Mouse (Mus musculus) kidney, postnatal 25 days (tissue): ENCODE data around the gene Dctn1.
A peak's percentile ranks its signal among the peaks of the same experiment; 100 is the strongest.

Source experiments
- DNase-seq, 2 experiments: peaks; one replicate each; pipeline ENCODE4 v3.0.0; 2021; ENCODE audit warnings: mixed read lengths in 2 of 2

Dctn1 gene

GRCm38 (mm10) chr6:83136881-83137575 is 28.7 kb upstream of the Dctn1 start:
- DNase-seq: peak; percentile 73 to 83

DNA sequence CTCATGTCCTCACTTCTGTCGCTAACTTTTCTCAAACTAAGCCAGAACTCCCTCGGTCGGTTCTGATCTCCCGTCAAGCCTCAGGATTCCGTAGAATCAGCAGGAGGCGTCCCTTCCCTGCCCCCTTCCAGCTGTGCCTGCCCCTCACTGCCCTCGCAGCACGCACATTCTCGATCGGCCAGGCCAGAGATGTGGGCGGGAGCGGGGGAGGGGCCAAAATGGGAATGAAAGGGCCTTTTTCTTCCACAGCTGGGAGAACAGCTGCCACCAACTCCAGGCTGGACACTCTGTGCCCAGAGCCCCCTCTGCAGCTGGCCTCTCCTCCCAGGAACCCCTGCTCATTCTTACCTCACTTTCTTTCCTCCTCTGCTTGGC is 28.2 kb upstream of the Dctn1 start:
- peak; percentile 94 to 95 for DNase-seq

- peak in 1 of 2 experiments; percentile 60 for DNase-seq
Observed at GRCm38 (mm10) chr6:83138056-83138455, 27.7 kb upstream of the Dctn1 start.

GRCm38 (mm10) chr6:83140044-83140443 is 25.7 kb upstream of the Dctn1 start:
- DNase-seq: no peak

GRCm38 (mm10) chr6:83141636-83142035 is 24.1 kb upstream of the Dctn1 start:
- DNase-seq: peak; percentile 48 to 56

GRCm38 (mm10) chr6:83142211-83142731 is 23.4 kb upstream of the Dctn1 start:
- DNase-seq: peak in 1 of 2 experiments; percentile 56

DNA sequence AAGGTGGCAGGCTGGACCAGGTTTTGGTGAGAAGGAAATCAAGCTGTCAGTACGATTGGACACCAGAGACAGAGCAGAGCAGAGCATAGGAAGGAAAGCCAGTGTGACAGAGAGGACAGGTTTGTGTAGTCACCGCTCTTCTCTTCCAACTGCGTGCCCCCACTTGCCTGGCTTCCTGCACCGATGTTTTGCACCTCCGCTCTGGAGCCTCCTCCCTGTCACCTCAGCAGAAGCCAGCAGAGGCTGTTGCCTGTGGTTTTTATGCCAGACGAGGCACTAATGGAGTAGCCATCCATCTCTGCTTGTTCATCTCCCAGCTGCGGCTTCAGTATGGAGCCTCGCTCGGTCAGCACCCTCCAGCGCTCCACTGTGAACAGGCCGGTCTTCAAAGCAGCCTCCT is 22.8 kb upstream of the Dctn1 start:
- no peak for DNase-seq

- peak in 1 of 2 experiments; percentile 31 for DNase-seq
Observed at GRCm38 (mm10) chr6:83145209-83145608, 20.5 kb upstream of the Dctn1 start.

DNA sequence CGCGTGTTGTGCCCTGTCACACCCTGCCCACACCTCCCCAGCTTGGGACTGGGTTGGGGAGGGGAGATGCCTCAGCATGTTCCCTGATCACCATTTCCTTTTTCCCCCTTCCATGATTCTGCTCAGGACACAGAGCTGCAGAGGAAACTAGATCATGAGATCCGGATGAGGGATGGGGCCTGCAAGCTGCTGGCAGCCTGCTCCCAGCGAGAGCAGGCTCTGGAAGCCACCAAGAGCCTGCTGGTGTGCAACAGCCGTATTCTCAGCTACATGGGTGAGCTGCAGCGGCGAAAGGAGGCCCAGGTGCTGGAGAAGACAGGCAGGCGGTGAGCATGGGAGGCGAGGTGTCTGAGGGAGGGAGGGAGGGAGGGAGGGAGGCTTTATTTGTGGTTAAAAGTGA is 19.9 kb upstream of the Dctn1 start:
- no peak for DNase-seq

DNA sequence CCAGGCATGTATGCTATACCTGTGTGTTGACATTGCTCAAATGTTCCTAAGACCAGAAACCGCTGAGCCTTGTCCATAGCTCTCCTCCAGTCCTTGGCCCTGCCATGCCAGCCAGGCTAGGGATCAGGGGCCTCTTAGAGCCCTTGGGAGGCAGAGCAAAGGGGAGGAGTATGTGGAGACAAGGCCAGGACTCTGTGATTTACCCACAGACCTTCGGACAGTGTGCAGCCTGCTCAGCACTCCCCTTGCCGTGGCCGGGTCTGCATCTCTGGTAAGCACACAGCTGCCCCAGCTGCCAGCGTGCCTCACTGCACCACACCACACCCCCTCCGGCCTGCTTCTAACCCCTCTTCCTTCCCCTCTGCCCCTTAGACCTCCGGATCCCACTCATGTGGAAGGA is 18.4 kb upstream of the Dctn1 start:
- DNase-seq: peak in 1 of 2 experiments; percentile 50

DNA sequence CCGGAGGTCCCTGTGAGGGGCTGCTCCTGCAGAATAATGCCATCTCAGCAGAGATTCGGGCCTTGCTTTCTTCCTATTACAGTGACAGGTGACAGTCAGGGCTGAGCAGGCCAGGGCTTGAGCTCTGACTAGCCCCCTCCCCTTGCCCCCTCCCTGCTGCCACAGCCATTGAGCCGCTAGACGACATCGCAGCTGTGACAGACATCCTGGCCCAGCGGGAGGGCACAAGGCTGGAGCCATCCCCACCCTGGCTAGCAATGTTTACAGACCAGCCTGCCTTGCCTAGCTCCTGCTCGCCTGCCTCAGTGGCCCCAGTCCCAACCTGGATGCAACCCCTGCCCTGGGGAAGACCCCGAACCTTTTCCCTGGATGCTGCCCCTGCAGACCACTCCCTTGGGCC is 14.0 kb upstream of the Dctn1 start:
- no peak for DNase-seq

- peak in 1 of 2 experiments; percentile 31 for DNase-seq
Observed at GRCm38 (mm10) chr6:83153038-83153437, 12.7 kb upstream of the Dctn1 start.

- peak in 1 of 2 experiments; percentile 39 for DNase-seq
Observed at GRCm38 (mm10) chr6:83153485-83153884, 12.2 kb upstream of the Dctn1 start.

DNA sequence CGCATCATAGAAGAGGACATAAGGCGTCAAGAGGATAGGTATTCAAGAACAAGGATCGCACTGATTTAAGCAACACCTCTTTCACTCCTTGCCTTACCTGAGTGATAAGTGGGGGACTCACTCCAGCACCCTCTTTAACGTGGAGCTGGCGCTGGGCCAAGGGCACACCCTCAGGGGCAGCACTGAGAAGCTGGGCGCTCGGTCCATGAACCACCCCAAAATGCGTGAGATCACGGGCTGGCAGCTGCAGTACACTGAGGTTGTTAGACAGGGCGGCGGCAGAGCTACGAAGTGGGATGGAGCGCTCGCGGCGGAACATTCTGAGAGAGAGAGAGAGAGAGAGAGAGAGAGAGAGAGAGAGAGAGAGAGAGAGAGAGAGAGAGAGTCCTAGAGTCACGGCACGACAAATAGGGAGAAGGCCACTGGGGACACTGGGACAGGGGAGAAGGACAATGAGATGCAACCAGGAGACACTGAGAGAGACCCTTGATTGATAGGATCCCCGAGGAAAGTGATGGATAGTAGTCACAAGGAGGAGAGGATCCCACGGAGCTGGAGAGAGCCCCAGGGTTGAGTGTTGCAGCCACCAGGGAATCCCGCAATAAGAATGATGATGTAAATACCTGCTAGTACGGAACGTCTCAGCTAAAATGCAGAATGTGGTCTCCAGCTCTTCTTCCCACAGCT is 10.0 kb upstream of the Dctn1 start:
- DNase-seq: peak in 1 of 2 experiments; percentile 40

DNA sequence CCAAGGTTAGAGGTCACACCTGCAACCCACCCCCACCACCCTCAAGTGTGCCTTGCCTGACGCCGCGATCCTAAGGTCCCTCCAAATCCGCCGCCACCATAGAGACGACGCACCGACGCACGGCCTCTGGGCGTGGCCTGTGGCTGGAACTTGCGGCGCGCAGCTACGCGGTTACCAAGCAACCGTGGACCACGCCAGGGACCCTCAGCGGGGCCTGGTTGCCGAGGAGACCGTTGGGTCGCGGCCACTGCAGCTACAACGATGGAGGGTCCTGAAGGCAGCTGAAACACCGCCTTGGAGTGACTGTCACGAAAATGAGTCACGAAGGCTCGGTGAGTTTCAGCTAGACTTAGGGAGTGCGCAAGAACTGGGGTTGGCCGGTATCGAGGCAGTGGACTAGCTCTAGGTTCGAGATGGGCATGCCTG is 9.4 kb upstream of the Dctn1 start, which contains the start of the genes Wdr54 and 1700003E16Rik:
Wdr54 (minus strand) TSS at position 139 of the 426 bp plus-strand sequence.
1700003E16Rik (plus strand) TSS at position 146 of the 426 bp plus-strand sequence.
- DNase-seq: peak; percentile 63 to 75

GRCm38 (mm10) chr6:83159456-83159855 is 6.3 kb upstream of the Dctn1 start:
- DNase-seq: peak in 1 of 2 experiments; percentile 35

DNA sequence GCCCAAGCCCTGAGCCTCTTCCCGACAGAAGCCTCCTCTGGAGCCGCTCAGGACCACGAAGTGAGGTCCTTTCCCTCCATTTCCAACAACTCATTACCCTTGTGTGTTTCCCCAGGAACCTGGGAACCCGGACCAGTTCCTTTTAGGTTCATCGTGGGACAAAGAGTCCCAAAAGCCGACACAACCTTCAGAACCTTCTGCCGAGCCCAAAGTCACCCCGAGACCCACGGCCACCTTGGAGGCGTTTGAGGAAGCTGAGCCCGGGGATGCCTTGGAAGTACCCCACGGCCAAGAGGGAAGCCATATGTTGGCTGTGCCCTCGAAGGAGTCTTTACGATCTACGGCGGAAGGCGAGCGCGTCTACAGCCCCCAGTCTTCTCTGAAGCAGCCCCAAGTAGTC is 4.3 kb upstream of the Dctn1 start:
- DNase-seq: no peak

DNA sequence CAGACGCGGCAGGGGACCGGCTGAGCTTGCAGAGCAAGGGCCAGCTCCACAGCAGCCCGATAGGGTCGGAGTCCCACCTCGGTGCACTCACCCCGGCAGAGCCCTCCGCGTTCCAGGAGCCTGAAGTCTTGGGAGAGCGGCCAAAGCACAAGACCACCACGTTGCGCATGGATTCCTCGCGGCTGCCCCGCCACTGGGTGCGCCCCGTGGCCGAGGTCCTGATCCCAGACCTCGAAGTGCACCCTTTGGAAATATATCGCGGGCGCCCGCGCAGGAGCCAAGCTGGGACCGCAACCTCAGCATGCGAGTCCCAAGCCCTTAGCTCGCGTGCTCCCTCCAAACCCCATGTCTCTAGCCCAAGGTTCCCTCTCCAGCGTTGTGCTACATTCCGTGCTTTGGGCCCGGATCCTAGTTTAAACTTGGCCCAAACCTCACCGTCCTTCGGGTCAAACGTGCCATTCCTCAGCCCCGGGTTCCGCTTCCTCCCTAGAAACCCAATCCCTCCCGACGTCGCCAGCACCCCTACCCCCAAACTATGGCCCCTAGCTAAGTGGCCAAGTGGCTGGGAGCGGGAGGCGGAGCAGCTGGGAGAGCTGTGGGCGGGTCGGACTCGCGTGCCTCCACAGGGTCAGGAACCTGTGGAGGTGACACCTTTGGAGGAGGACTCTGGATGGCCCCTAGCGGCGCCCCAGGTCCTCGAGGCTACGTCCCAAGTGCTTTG is 3.6 kb upstream of the Dctn1 start:
- DNase-seq: peak; percentile 76 to 88

- DNase-seq: peak; percentile 75 to 84
Observed at GRCm38 (mm10) chr6:83162701-83163100, 3.0 kb upstream of the Dctn1 start.

GRCm38 (mm10) chr6:83165026-83165606 is 604 bp upstream of the Dctn1 start:
- no peak for DNase-seq

DNA sequence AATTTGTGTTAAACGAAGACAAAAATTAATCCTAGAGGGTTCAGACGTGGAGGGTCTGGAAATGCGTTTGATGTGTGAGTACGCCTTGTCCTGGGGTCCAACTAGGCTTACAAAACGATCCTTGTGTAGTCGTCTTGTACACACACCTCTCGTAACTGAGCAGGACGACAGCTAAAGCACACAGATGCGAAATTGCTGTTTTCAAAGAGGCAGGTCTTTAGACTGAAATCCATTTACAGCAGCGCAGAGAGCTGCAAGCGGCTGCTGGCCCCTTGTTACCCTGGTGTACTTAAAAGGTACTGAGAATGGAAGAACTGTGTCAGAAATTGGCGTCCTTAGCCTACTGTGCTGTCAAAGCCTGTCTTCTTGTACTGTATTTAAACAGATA is 517 bp downstream of the Dctn1 start:
- no peak for DNase-seq

DNA sequence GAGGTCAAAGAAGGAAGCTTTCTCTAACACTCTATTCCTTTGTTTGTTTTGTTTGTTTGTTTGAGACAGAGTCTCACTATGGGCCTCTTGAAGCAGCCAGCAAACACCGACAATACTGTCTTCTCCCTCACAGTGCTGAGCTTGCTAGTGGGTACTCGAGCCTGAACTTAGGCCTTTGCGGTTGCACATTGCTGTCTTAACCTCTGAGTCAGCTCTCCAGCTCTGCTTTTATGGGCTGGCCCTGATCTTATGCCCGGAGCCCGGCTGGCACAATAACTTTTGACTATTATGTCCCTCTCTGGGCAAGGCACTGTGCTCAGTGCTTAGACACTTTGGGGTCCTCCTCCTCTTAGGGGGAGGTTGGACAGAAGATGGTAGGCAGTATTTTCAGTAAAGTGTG is 4.2 kb downstream of the Dctn1 start:
- DNase-seq: peak; percentile 48 to 71

DNA sequence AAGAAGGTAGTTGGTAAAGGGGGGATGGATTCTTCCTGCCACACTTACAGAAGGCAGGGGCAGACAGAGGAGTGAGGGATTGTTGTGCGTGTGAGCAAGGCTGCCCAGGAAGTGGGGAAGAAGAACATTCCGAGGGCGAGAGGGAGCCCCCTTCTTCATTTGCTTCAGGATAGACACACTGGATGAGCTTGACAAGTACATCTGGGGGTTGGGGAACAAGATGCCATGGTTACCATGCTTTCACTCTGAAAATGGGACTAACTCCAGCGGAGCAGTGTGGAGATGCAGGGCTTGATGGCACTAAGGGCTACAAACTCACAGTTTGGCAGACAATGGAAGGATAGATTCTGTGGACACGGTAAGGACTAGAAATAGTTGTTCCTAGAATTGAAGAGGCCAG is 5.3 kb downstream of the Dctn1 start:
- DNase-seq: no peak
